ENCODE assay signal across 17 mouse cellular contexts in the genomic region with DNA sequence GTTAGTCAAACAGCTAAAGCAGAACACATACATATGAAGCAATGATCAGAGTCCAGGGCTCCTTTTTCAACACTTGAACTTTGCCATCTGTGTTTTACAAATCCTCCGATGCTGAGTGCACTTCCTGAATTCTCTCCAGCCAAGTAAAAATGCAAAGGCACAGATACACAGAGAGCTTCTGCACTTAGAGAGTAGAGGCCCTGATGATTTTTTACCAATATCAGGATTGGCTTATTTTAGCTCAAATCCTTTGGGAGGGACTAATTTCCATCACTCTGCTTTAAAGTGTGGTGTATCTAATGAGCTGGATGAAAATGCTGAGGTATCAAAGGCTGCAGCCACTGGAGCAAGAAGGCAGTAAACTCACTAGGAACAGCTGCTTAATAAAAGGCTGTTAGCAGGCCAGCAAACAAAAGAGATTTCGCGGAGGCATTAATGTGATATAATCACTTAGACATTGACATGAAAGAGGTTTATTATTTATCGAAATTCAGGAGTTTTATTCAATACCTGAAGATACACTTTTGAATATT.
A peak's percentile ranks its signal among the peaks of the same experiment; 100 is the strongest.
DNase-seq lines count a peak whose midpoint lies in the region; ATAC-seq and TF ChIP-seq lines count a peak whose summit lies in the region.
"Had no signal": no experiment of that assay in that cellular context is flagged by ENCODE, and none has a peak within 500 bp of the region (broad histone marks: within the 10 kb centered on the region; RNA-seq: fewer than 3 reads in every experiment).

No protein-coding gene starts in this region.

- H3K4me2 ChIP-seq in kidney, postnatal 0 days (ENCODE audit: low read length) = no peak overlapping the region
- no peak overlapping the region for H3K4me2 ChIP-seq in hindbrain, embryonic 15.5 days
- H3K4me2 ChIP-seq in neural tube, embryonic 14.5 days (ENCODE audit: low read depth, low read length) = no peak overlapping the region
- H3K4me2 ChIP-seq: heart, embryonic 15.5 days; stomach, embryonic 15.5 days had no signal

- H3K4me3 ChIP-seq in kidney, postnatal 0 days (replicated peaks; ENCODE audit: low read depth, low read length) = no peak overlapping the region
- no peak overlapping the region for H3K4me3 ChIP-seq in hindbrain, embryonic 15.5 days
- no peak overlapping the region for H3K4me3 ChIP-seq in neural tube, embryonic 14.5 days (ENCODE audit: low read depth, low read length)
- H3K4me3 ChIP-seq: heart, embryonic 15.5 days; limb, embryonic 10.5 days; stomach, embryonic 15.5 days had no signal

- H3K9ac ChIP-seq in kidney, postnatal 0 days (ENCODE audit: low read depth, low read length) = no peak overlapping the region
- H3K9ac ChIP-seq in hindbrain, embryonic 15.5 days = no peak overlapping the region
- H3K9ac ChIP-seq in neural tube, embryonic 14.5 days (replicated peaks; ENCODE audit: low read depth, low read length) = no peak overlapping the region
- H3K9ac ChIP-seq: heart, embryonic 15.5 days; liver, postnatal 0 days; stomach, embryonic 15.5 days had no signal

- H3K27ac ChIP-seq in kidney, postnatal 0 days = no peak overlapping the region
- peak overlapping the region; percentile 42; the same call in 1 of the 2 replicates for H3K27ac ChIP-seq in hindbrain, embryonic 15.5 days (replicated peaks)
- peak overlapping the region; percentile 57; the same call in 1 of the 2 replicates for H3K27ac ChIP-seq in neural tube, embryonic 14.5 days (ENCODE audit: low read depth, low read length)
- H3K27ac ChIP-seq: heart, embryonic 15.5 days; limb, embryonic 10.5 days; macrophage; stomach, embryonic 15.5 days had no signal

- H3K27me3 ChIP-seq in kidney, postnatal 0 days (ENCODE audit: insufficient read depth, low read length) = no peaks in the 10 kb centered on the region
- H3K27me3 ChIP-seq in hindbrain, embryonic 15.5 days = no peaks in the 10 kb centered on the region
- no peaks in the 10 kb centered on the region for H3K27me3 ChIP-seq in neural tube, embryonic 14.5 days (ENCODE audit: control insufficient read depth, insufficient read depth, low read length)
- H3K27me3 ChIP-seq: heart, embryonic 15.5 days; stomach, embryonic 15.5 days had no signal

- intact Hi-C loops in heart, postnatal 36 days (cut with DNase I) = no loop called here

- H3K36me3 ChIP-seq in kidney, postnatal 0 days (ENCODE audit: insufficient read depth, low read length) = no peaks in the 10 kb centered on the region
- no peaks in the 10 kb centered on the region for H3K36me3 ChIP-seq in hindbrain, embryonic 15.5 days
- H3K36me3 ChIP-seq in neural tube, embryonic 14.5 days (ENCODE audit: control insufficient read depth, insufficient read depth, low read length) = no peaks in the 10 kb centered on the region
- H3K36me3 ChIP-seq: heart, embryonic 15.5 days; limb, embryonic 10.5 days; stomach, embryonic 15.5 days had no signal

- H3K4me1 ChIP-seq in kidney, postnatal 0 days (replicated peaks; ENCODE audit: insufficient read depth, low read length) = no peaks in the 10 kb centered on the region
- H3K4me1 ChIP-seq in hindbrain, embryonic 15.5 days (replicated peaks) = peaks cover 5% of the 10 kb centered on the region; the same call in 1 of the 2 replicates
- H3K4me1 ChIP-seq in neural tube, embryonic 14.5 days (ENCODE audit: control insufficient read depth, insufficient read depth, low read length) = 0 out of 2 replicates have a peak, but pooled peaks cover 2% of the 10 kb centered on the region
- H3K4me1 ChIP-seq: heart, embryonic 15.5 days; limb, embryonic 10.5 days; stomach, embryonic 15.5 days had no signal

- no peak for TF ChIP-seq CTCF in kidney, postnatal 0 days (IDR thresholded peaks at IDR 0.05; ENCODE audit: low read depth)

- no peak for ATAC-seq in kidney, postnatal 0 days (replicated peaks; ENCODE audit: low FRiP score, low read depth)
- peak; percentile 27; the same call in 1 of the 2 replicates for ATAC-seq in hindbrain, embryonic 15.5 days (ENCODE audit: low FRiP score, low read depth)
- ATAC-seq in neural tube, embryonic 14.5 days (ENCODE audit: low read depth) = peak; percentile 78; the same call in 1 of the 2 replicates
- ATAC-seq: inflammation-experienced regulatory T-cells, adult 6 months; liver, postnatal 0 days had no signal

- WGBS in kidney, postnatal 0 days = 61% methylated on average over 4 of the region's 4 CpGs
- WGBS in hindbrain, embryonic 15.5 days = 27% methylated on average over 4 of the region's 4 CpGs
- WGBS in neural tube, embryonic 14.5 days = 19% methylated on average over 4 of the region's 4 CpGs

- DNase-seq in embryo, embryonic 10.5 days (ENCODE audit: low spot score) = peak; percentile 5
- no peak for DNase-seq in embryo, embryonic 10 days (ENCODE audit: low spot score)
- DNase-seq in kidney, postnatal 0 days (ENCODE audit: low spot score) = peak; percentile 15
- DNase-seq in kidney, postnatal 4 days = no peak
- no peak for DNase-seq in heart, postnatal 36 days
- no peak for DNase-seq in frontal cortex, postnatal 25 days (ENCODE audit: low spot score in 2 of 2)
- DNase-seq: cerebellum, adult 9-11 months; kidney, postnatal 25 days; liver, postnatal 0 days; thymus, postnatal 14 days had no signal

- no peaks in the 10 kb centered on the region for H3K9me3 ChIP-seq in kidney, postnatal 0 days (replicated peaks; ENCODE audit: low read length)
- H3K9me3 ChIP-seq in hindbrain, embryonic 15.5 days = no peaks in the 10 kb centered on the region
- H3K9me3 ChIP-seq in neural tube, embryonic 14.5 days (ENCODE audit: control insufficient read depth, low read length) = no peaks in the 10 kb centered on the region
- H3K9me3 ChIP-seq: heart, embryonic 15.5 days; limb, embryonic 10.5 days; stomach, embryonic 15.5 days had no signal

Comparison
In these comparisons a context has a peak if more than half of its experiments do, and no peak if none do; other contexts are left out.
1. DNase-seq: peak in embryo, embryonic 10.5 days (single experiment) and kidney, postnatal 0 days (single experiment); none in embryo, embryonic 10 days (single experiment), kidney, postnatal 4 days (0 of 2), heart, postnatal 36 days (0 of 2) and frontal cortex, postnatal 25 days (0 of 2).